Mouse (Mus musculus) bone marrow macrophage, adult 2 months (primary cell): ENCODE data around the gene Prmt1.

Source experiments
- CTCF ChIP-seq: IDR thresholded peaks from 2 replicates; pipeline ENCODE4 v1.5.1; 2012; ENCODE audit warnings: low read depth, mild to moderate bottlenecking, low read length, moderate library complexity
- POLR2A ChIP-seq: IDR thresholded peaks from 2 replicates; pipeline ENCODE4 v1.6.1; 2012; ENCODE audit warnings: mild to moderate bottlenecking, low read depth, low read length, borderline replicate concordance

DNA sequence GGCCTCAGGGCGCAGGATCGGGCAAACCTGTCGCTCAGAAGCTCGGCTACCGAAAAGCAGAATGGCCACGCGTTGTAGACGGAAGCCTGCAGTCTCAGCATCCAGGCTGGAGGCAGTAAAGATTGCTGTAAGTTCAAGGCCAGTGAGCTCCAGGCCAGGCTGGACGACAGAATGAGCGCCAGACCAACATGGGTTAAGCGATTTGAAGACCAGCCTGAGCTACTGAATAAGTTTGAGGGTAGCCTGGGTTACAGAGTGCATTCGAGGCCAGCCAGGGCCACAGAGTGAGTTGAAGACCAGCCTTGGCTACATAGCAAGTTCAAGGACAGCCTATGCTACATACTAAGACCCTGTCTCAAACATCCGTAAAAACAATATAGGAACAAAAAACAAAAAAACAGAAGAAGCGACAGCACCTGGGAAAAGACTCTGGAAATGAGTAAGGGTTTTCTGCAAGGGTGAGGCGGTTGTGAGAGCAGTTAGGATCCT lies 11.6 kb upstream of the Prmt1 start:
- TF ChIP-seq CTCF (no peak), POLR2A (no peak)
